Mouse (Mus musculus) G1E-ER4 (cell line): ENCODE data around the gene Brms1. TPM values are rescaled to one million over a fixed set of nuclear protein-coding genes. Genes with fewer than 3 reads are reported as not detected.

Source experiments
- GATA1 ChIP-seq: IDR thresholded peaks from one replicate; pipeline ENCODE4 v1.8.0; 2012; ENCODE audit warnings: low read length, inconsistent platforms
- polyA plus RNA-seq: library from polyadenylated mRNA; stranded (reverse); fragments of >175 nt; gene quantifications from 2 replicates; pipeline ENCODE4 v1.2.3, GENCODE M21; 2012

Brms1 gene
- polyA plus RNA-seq = 61.3 and 101 TPM in 2 replicates

- TF ChIP-seq GATA1 = no peak
Measured at GRCm38 (mm10) chr19:5040862-5041523, at the start of gene Brms1. TSS of gene Brms1 (plus strand) at chr19:5041354.

- TF ChIP-seq GATA1 = no peak
Measured at GRCm38 (mm10) chr19:4992371-4992770, 48.8 kb upstream of the Brms1 start.

- no peak for TF ChIP-seq GATA1
Measured at GRCm38 (mm10) chr19:4992904-4993303, 48.2 kb upstream of the Brms1 start.

GRCm38 (mm10) chr19:4994043-4994442 is 47.1 kb upstream of the Brms1 start:
- TF ChIP-seq GATA1 = no peak

- TF ChIP-seq GATA1 = no peak
Measured at GRCm38 (mm10) chr19:4999445-5000140, 41.6 kb upstream of the Brms1 start.

GRCm38 (mm10) chr19:5001666-5002406 is 39.3 kb upstream of the Brms1 start:
- no peak for TF ChIP-seq GATA1

- no peak for TF ChIP-seq GATA1
Measured at GRCm38 (mm10) chr19:5004925-5005324, 36.2 kb upstream of the Brms1 start.

GRCm38 (mm10) chr19:5013138-5013537 is 28.0 kb upstream of the Brms1 start:
- TF ChIP-seq GATA1 = no peak

GRCm38 (mm10) chr19:5014961-5015398 is 26.2 kb upstream of the Brms1 start:
- no peak for TF ChIP-seq GATA1

GRCm38 (mm10) chr19:5016221-5016742 is 24.9 kb upstream of the Brms1 start:
- TF ChIP-seq GATA1 = no peak

GRCm38 (mm10) chr19:5016782-5017181 is 24.4 kb upstream of the Brms1 start:
- TF ChIP-seq GATA1 = no peak

GRCm38 (mm10) chr19:5017611-5018010 is 23.5 kb upstream of the Brms1 start:
- no peak for TF ChIP-seq GATA1

GRCm38 (mm10) chr19:5018191-5018590 is 23.0 kb upstream of the Brms1 start:
- no peak for TF ChIP-seq GATA1

GRCm38 (mm10) chr19:5021416-5021815 is 19.7 kb upstream of the Brms1 start:
- TF ChIP-seq GATA1 = no peak

GRCm38 (mm10) chr19:5023621-5024479 is 17.3 kb upstream of the Brms1 start, which contains the start of gene Slc29a2:
TSS of gene Slc29a2 (plus strand) at chr19:5023860.
- no peak for TF ChIP-seq GATA1
